28 mouse cellular contexts compared by ENCODE assay signal in genomic region chr8:3679236-3679635, GRCm38 (mm10). TPM values are rescaled to one million over a fixed set of nuclear protein-coding genes. Genes with fewer than 3 reads are reported as not detected.
A peak's percentile ranks its signal among the peaks of the same experiment; 100 is the strongest.
DNase-seq lines count a peak whose midpoint lies in the region; TF ChIP-seq lines count a peak whose summit lies in the region.
"Had no signal": no experiment of that assay in that cellular context is flagged by ENCODE, and none has a peak within 500 bp of the region (broad histone marks: within the 10 kb centered on the region; RNA-seq: fewer than 3 reads in every experiment).

No protein-coding gene starts in this region.

- peak overlapping the region; percentile 61 to 65 for H3K4me3 ChIP-seq in ES-E14 (ENCODE audit: insufficient read depth in 1 of 2, low read depth in 1 of 2, low read length in 2 of 2, poor library complexity in 1 of 2, severe bottlenecking in 1 of 2)
- H3K4me3 ChIP-seq: embryonic facial prominence, embryonic 12.5 days; heart, embryonic 12.5 days; limb, embryonic 13.5 days; midbrain, embryonic 13.5 days; neural tube, embryonic 13.5 days had no signal

- peaks cover 10% of the 10 kb centered on the region for H3K36me3 ChIP-seq in ES-E14 (ENCODE audit: control insufficient read depth, insufficient read depth, low read length, poor library complexity, severe bottlenecking)

- intact Hi-C loops in heart, postnatal 25 days (cut with DNase I), result no loop called here

- peak overlapping the region; percentile 63; the same call in 1 of the 2 replicates for H3K9ac ChIP-seq in ES-E14 (ENCODE audit: insufficient read depth, low read depth, low read length, poor library complexity, severe bottlenecking)
- H3K9ac ChIP-seq: embryonic facial prominence, embryonic 12.5 days; heart, embryonic 12.5 days; hindbrain, embryonic 14.5 days; limb, embryonic 13.5 days; midbrain, embryonic 13.5 days; neural tube, embryonic 13.5 days had no signal

- H3K4me1 ChIP-seq in ES-E14 (ENCODE audit: control insufficient read depth in 2 of 2, insufficient read depth in 2 of 2, low read length in 2 of 2, poor library complexity in 1 of 2), result peaks cover 4 to 5% of the 10 kb centered on the region in 2 experiments; a peak in 3 of 4 replicates

- no peak overlapping the region for H3K27ac ChIP-seq in ES-E14 (ENCODE audit: insufficient read depth, low read depth, low read length, poor library complexity, severe bottlenecking)
- H3K27ac ChIP-seq: embryonic facial prominence, embryonic 12.5 days; hindbrain, embryonic 14.5 days; limb, embryonic 13.5 days; midbrain, embryonic 13.5 days; neural tube, embryonic 13.5 days had no signal

- in situ Hi-C loops in ES-E14 (cut with MboI; ENCODE audit: low sequenced_read_pairs in 2 of 2, unreplicated experiment in 2 of 2), result loop anchor here in 1 of 2 experiments (10.0 kb wide), 1 partner anchor 394 kb away; no protein-coding TSS in a partner anchor

- H3K9me3 ChIP-seq in ES-E14 (ENCODE audit: control insufficient read depth, insufficient read depth, low read depth, low read length), result no peaks in the 10 kb centered on the region
- H3K9me3 ChIP-seq: embryonic facial prominence, embryonic 12.5 days; heart, embryonic 12.5 days; limb, embryonic 13.5 days; midbrain, embryonic 13.5 days; neural tube, embryonic 13.5 days had no signal

- DNase-seq in cerebellum, adult 18-20 months, result peak; percentile 66 to 68
- DNase-seq in cerebellum, postnatal 4 days (ENCODE audit: low spot score in 2 of 2), result no peak
- DNase-seq in 3134 (ENCODE audit: extremely low read depth, insufficient read length, low spot score), result peak; percentile 15
- DNase-seq in ES-E14 (ENCODE audit: low read depth, low spot score), result no peak
- DNase-seq in cerebellum, adult 9-11 months, result peak; percentile 73
- no peak for DNase-seq in heart, postnatal 25 days (ENCODE audit: low spot score)
- DNase-seq in right cerebral cortex, postnatal 14 days, result no peak
- DNase-seq in adipocyte (ENCODE audit: low spot score), result no peak
- DNase-seq: adrenal gland, postnatal 36 days; embryo, embryonic 11 days; gastrocnemius, postnatal 36 days; heart, adult 18-20 months; kidney, postnatal 14 days; layer of hippocampus, adult 9-11 months; lung, postnatal 36 days; spleen, adult 18-20 months; thymus, postnatal 4 days had no signal

TF ChIP-seq in ES-E14, 5 proteins besides CTCF, POLR2A, EP300 and RAD21:
- TF ChIP-seq ZNF384 (IDR thresholded peaks at IDR 0.05; ENCODE audit: low read depth, low read length) (no peak), ZC3H11A (IDR thresholded peaks at IDR 0.05; ENCODE audit: borderline replicate concordance, low read depth, low read length) (no peak), MAFK (IDR thresholded peaks at IDR 0.05; ENCODE audit: insufficient read depth, low read depth, low read length) (no peak), CHD2 (IDR thresholded peaks at IDR 0.05; ENCODE audit: low read depth, low read length) (no peak), HCFC1 (IDR thresholded peaks at IDR 0.05; ENCODE audit: borderline replicate concordance, insufficient read depth, low read length) (no peak)
TF ChIP-seq in ES-E14: peak in this region for 0.

RNA-seq across cellular contexts. Expression of gene Trappc5, which starts 3.1 kb away (rescaled TPM):
- total RNA-seq in ES-E14 (2012; rRNA removed), result 20.4 and 29.0 TPM in 2 replicates
- total RNA-seq in heart, postnatal 25 days (2021), result 10 to 100 TPM; 19.1 to 19.3 TPM

RNA-seq across cellular contexts. Expression of gene Fcor, which starts 7.1 kb away (rescaled TPM):
- total RNA-seq in ES-E14 (2012; rRNA removed), result 11.6 TPM in 2 replicates
- total RNA-seq in heart, postnatal 25 days (2021), result 1 to 10 TPM in 1 of 2 experiments, not detected in 1; 2.2 TPM
- total RNA-seq: gastrocnemius, postnatal 36 days; hematopoietic stem cell, adult 5-6 weeks; MEL had no signal

RNA-seq across cellular contexts. Expression of gene Mcemp1, which starts 13.7 kb away (rescaled TPM):
- total RNA-seq in ES-E14 (2012; rRNA removed), result 0.22 and 0.32 TPM in 2 replicates
- under 1 TPM; 0.22 to 0.34 TPM for total RNA-seq in heart, postnatal 25 days (2021)
- total RNA-seq: gastrocnemius, postnatal 36 days; megakaryocyte-erythroid progenitor cell, adult 5-6 weeks; MEL had no signal

RNA-seq across cellular contexts. Expression of gene Fcer2a, which starts 14.7 kb away (rescaled TPM):
- total RNA-seq in ES-E14 (2012; rRNA removed), result 0.16 and 0.18 TPM in 2 replicates
- total RNA-seq in heart, postnatal 25 days (2021), result under 1 TPM; 0.29 to 0.59 TPM
- total RNA-seq: adrenal gland, postnatal 36 days; gastrocnemius, postnatal 36 days; hematopoietic stem cell, adult 5-6 weeks; left cerebral cortex, adult 18-20 months; left cerebral cortex, postnatal 14 days; MEL had no signal

RNA-seq across cellular contexts. Expression of gene Retn, which starts 23.7 kb away (rescaled TPM):
- total RNA-seq in ES-E14 (2012; rRNA removed), result 0.45 and 0.74 TPM in 2 replicates
- 1 to 10 TPM in 1 of 2 experiments, under 1 TPM in 1; 0.70 to 3.7 TPM for total RNA-seq in heart, postnatal 25 days (2021)
- total RNA-seq: hematopoietic stem cell, adult 5-6 weeks; megakaryocyte-erythroid progenitor cell, adult 5-6 weeks had no signal

Comparison
In these comparisons a context has a peak if more than half of its experiments do, and no peak if none do; other contexts are left out.
1. DNase-seq: peak in cerebellum, adult 18-20 months (2 of 2), 3134 (single experiment) and cerebellum, adult 9-11 months (single experiment); none in cerebellum, postnatal 4 days (0 of 2), ES-E14 (single experiment), heart, postnatal 25 days (single experiment), right cerebral cortex, postnatal 14 days (single experiment) and adipocyte (single experiment).